Mouse (Mus musculus): ENCODE measurements around the gene Psors1c2. TPM values are rescaled to one million over a fixed set of nuclear protein-coding genes. Genes with fewer than 3 reads are reported as not detected.

Psors1c2 gene
- polyA plus RNA-seq, 1 experiment from 2014 or later, result 0.13 TPM

DNA sequence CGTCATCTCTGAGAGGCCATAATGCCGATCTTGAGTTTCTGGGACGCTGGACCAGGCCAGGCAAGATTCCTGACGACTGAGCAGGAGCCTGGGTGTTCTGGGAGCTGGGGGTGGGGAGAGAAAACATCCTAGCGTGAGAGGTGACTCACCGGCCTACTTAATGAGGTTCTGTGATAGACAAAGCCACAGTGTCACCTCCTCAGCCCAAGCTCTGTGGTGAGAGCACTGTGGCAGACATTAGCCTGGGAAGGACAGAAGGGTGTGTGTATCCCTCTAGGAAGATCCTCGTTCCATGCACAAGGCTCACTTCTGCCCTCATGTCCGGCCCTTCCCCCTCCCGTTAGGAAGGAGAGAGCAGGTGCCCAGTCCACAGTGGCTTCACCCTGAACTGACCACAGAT is 24.4 kb downstream of the Psors1c2 start:
- Histone ChIP-seq H3K9ac (replicated peaks) (no peak overlapping the region), H3K9me3 (ENCODE audit: low read length) (no peaks in the 10 kb centered on the region), H3K4me1 (ENCODE audit: insufficient read depth) (no peaks in the 10 kb centered on the region), H3K36me3 (replicated peaks; ENCODE audit: insufficient read depth, low read length) (no peaks in the 10 kb centered on the region), H3K27ac (ENCODE audit: low read depth) (no peak overlapping the region), H3K27me3 (ENCODE audit: insufficient read depth, low read length) (no peaks in the 10 kb centered on the region), H3K4me3 (ENCODE audit: low read depth, low read length) (no peak overlapping the region), H3K4me2 (ENCODE audit: low read depth, low read length) (no peak overlapping the region)
- TF ChIP-seq CTCF (IDR thresholded peaks at IDR 0.05; ENCODE audit: low read depth), result no peak
- no peak for TF ChIP-seq EP300 (IDR thresholded peaks at IDR 0.05; ENCODE audit: low read depth)
- WGBS (ENCODE audit: insufficient replicate concordance), result 66% methylated on average over 9 of the region's 9 CpGs
- DNase-seq (no peak), ATAC-seq (no peak; the same call in 1 of the 2 replicates)

DNA sequence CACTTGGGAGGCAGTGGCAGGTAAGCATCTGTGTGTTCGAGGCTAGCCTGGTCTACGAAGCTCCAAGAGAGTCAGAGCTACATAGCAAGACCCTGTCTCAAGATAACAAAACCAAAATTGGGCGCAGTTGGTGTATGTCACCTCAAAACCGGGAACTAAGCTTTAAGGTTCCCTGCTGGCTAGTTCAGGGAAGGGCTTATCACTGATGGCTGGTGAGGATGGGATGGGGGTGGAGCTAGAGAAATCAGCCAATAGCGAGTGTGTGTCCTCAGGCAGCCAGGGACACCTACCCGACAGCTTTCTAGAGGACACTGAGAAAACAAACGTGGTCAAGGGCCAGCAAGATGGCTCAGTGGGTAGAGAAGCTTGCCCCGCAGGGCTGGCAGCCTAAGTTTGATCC is 25.2 kb downstream of the Psors1c2 start:
- no peaks in the 10 kb centered on the region for H3K36me3 ChIP-seq (replicated peaks; ENCODE audit: insufficient read depth, low read length)
- 45% methylated on average over 8 of the region's 8 CpGs for WGBS (ENCODE audit: insufficient replicate concordance)
- H3K27me3 ChIP-seq (ENCODE audit: insufficient read depth, low read length), result no peaks in the 10 kb centered on the region
- no peak overlapping the region for H3K27ac ChIP-seq (ENCODE audit: low read depth)
- TF ChIP-seq CTCF (IDR thresholded peaks at IDR 0.05; ENCODE audit: low read depth) (no peak), EP300 (IDR thresholded peaks at IDR 0.05; ENCODE audit: low read depth) (no peak)
- H3K9ac ChIP-seq (replicated peaks), result no peak overlapping the region
- no peaks in the 10 kb centered on the region for H3K9me3 ChIP-seq (ENCODE audit: low read length)
- no peak for ATAC-seq
- no peak overlapping the region for H3K4me3 ChIP-seq (ENCODE audit: low read depth, low read length)
- no peaks in the 10 kb centered on the region for H3K4me1 ChIP-seq (ENCODE audit: insufficient read depth)
- no peak overlapping the region for H3K4me2 ChIP-seq (ENCODE audit: low read depth, low read length)
- no peak for DNase-seq

DNA sequence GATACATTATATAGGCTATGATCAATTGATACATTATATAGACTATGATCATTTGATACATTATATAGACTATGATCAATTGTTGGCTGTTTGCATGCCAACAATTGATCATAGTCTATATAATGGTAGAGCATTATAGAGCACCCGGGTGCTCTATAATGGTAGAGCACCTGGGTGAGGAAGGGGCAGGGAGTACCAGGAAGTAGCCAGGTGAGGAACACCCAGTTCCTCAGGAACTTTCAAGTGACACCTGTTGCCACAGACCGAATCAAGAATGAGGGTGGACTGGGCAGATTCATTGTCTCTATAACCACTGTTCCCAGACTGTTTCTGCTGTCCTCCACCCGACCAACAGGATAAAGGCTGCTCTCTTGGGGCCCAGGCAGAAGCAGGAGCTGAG is 34.1 kb downstream of the Psors1c2 start, which contains the start of gene 2300002M23Rik:
Gene 2300002M23Rik (plus strand): TSS at position 301 of the 400 bp plus-strand sequence.
- no peaks in the 10 kb centered on the region for H3K36me3 ChIP-seq (replicated peaks; ENCODE audit: insufficient read depth, low read length)
- no peak within 1 kb of the TSS for H3K27ac ChIP-seq (ENCODE audit: low read depth)
- no peaks in the 10 kb centered on the region for H3K4me1 ChIP-seq (ENCODE audit: insufficient read depth)
- H3K9me3 ChIP-seq (ENCODE audit: low read length), result no peaks in the 10 kb centered on the region
- no peak within 1 kb of the TSS for H3K4me3 ChIP-seq (ENCODE audit: low read depth, low read length)
- ATAC-seq, result no peak
- H3K27me3 ChIP-seq (ENCODE audit: insufficient read depth, low read length), result peaks cover 26% of the 10 kb centered on the region
- no peak for DNase-seq
- no peak within 1 kb of the TSS for H3K4me2 ChIP-seq (ENCODE audit: low read depth, low read length)
- no peak for TF ChIP-seq EP300 (IDR thresholded peaks at IDR 0.05; ENCODE audit: low read depth)
- TF ChIP-seq CTCF (IDR thresholded peaks at IDR 0.05; ENCODE audit: low read depth), result no peak
- no peak within 1 kb of the TSS for H3K9ac ChIP-seq (replicated peaks)
- 53% methylated on average over 3 of the region's 3 CpGs for WGBS (ENCODE audit: insufficient replicate concordance)

DNA sequence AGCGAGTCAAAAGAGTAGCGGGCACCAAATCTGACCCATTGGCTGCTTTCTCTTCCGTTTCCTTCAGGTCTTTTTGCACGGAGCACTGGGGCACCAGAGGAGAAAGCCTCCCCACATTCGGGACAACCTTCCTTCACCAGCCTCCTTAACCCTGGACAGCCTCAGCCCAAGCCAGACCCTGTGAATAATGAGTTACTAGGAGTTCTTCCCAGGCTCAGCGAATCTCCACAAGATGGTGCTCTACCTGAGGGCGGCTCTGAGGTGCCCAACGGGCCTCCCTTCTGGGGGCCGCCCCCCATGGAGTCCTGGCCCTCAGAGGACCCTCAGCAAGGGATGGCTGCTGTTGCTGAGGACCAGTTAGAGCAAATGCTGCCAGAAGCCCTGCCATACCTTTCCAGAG is 34.8 kb downstream of the Psors1c2 start:
- TF ChIP-seq EP300 (IDR thresholded peaks at IDR 0.05; ENCODE audit: low read depth) (no peak), CTCF (IDR thresholded peaks at IDR 0.05; ENCODE audit: low read depth) (no peak)
- no peak for ATAC-seq
- 20% methylated on average over 9 of the region's 9 CpGs for WGBS (ENCODE audit: insufficient replicate concordance)

DNA sequence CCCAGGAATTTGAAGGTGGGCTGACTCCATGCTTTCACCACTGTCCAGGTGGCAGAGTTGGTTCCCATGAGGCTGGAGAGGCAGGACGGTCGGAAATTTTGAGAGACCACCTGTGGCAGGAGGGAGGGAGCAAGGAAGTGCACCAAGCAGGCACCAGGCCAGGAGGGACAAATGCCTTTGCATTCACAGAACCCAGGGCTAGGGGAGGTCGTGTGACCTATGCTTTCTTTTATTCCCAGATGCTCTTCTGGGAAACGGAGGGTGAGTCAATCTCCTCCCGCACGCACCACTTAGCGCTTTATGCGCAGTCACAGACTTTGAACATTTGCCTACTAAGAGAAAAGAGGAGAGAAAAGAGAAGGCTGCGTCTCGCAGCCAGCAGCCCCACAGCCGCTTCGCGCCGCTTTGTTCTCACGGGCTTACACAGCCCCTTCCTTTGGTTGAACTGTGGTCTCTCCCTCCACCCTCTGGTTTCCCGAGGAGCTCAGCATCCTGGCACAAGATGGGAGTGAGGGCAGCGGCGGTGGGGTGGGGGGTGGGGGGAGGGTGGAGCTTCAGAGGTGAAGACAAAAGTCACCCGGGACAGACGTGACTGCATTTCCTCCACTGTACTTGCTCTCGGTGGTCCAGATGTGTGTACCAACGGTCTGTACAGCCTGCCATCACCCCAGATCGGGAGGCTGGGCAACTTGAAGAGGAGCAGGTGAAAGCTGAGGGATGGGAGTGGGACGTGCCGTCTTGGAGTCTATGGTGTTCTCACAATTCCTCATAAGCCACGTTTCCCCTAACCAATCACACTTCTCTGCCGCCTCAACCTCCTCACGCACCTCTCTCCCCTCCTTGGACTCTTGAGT is 36.3 kb downstream of the Psors1c2 start:
- Histone ChIP-seq H3K4me1 (ENCODE audit: insufficient read depth) (no peaks in the 10 kb centered on the region), H3K36me3 (replicated peaks; ENCODE audit: insufficient read depth, low read length) (no peaks in the 10 kb centered on the region), H3K27me3 (ENCODE audit: insufficient read depth, low read length) (peaks cover 26% of the 10 kb centered on the region), H3K9me3 (ENCODE audit: low read length) (no peaks in the 10 kb centered on the region), H3K4me3 (ENCODE audit: low read depth, low read length) (no peak overlapping the region), H3K27ac (ENCODE audit: low read depth) (no peak overlapping the region), H3K4me2 (ENCODE audit: low read depth, low read length) (0 out of 2 replicates have a peak overlapping the region, but pooled peaks have one; percentile 18), H3K9ac (replicated peaks) (no peak overlapping the region)
- TF ChIP-seq CTCF (IDR thresholded peaks at IDR 0.05; ENCODE audit: low read depth) (no peak), EP300 (IDR thresholded peaks at IDR 0.05; ENCODE audit: low read depth) (no peak)
- ATAC-seq, result no peak
- DNase-seq, result no peak
- 5% methylated on average over 27 of the region's 28 CpGs for whole genome bisulfite sequencing (ENCODE audit: insufficient replicate concordance)

More for the DNA sequence above, 34.8 kb downstream of the Psors1c2 start:
- no peaks in the 10 kb centered on the region for H3K36me3 ChIP-seq (replicated peaks; ENCODE audit: insufficient read depth, low read length)
- H3K9ac ChIP-seq (replicated peaks), result no peak overlapping the region
- H3K9me3 ChIP-seq (ENCODE audit: low read length), result no peaks in the 10 kb centered on the region
- H3K27me3 ChIP-seq (ENCODE audit: insufficient read depth, low read length), result peaks cover 26% of the 10 kb centered on the region
- no peak overlapping the region for H3K27ac ChIP-seq (ENCODE audit: low read depth)
- no peak overlapping the region for H3K4me2 ChIP-seq (ENCODE audit: low read depth, low read length)
- no peak for DNase-seq
- H3K4me1 ChIP-seq (ENCODE audit: insufficient read depth), result no peaks in the 10 kb centered on the region
- no peak overlapping the region for H3K4me3 ChIP-seq (ENCODE audit: low read depth, low read length)

DNA sequence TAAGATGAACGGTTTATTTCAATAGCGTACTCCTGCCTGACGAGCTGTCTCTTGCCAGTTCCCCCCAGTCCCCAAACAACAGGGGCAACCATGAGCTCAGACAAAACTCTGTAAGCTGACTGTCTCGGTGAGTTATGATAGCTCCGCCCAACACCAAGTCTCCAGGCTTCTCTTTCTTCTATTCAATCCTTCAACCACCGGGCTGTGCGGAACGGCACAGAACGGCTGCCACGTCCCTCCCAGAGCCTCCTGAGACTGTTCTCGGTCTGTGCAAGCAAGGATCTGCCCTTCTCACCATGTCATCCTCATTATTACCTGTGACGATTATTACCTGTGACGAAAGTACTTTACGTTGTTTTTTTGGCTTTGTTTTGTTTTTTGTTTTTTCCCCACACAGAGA is 37.8 kb downstream of the Psors1c2 start:
- no peak overlapping the region for H3K4me3 ChIP-seq (ENCODE audit: low read depth, low read length)
- DNase-seq, result no peak
- no peak overlapping the region for H3K27ac ChIP-seq (ENCODE audit: low read depth)
- H3K4me1 ChIP-seq (ENCODE audit: insufficient read depth), result no peaks in the 10 kb centered on the region
- no peaks in the 10 kb centered on the region for H3K9me3 ChIP-seq (ENCODE audit: low read length)
- peaks cover 26% of the 10 kb centered on the region for H3K27me3 ChIP-seq (ENCODE audit: insufficient read depth, low read length)
- ATAC-seq, result no peak
- WGBS (ENCODE audit: insufficient replicate concordance), result 78% methylated on average over 14 of the region's 14 CpGs
- no peak overlapping the region for H3K4me2 ChIP-seq (ENCODE audit: low read depth, low read length)
- H3K9ac ChIP-seq (replicated peaks), result no peak overlapping the region
- TF ChIP-seq EP300 (IDR thresholded peaks at IDR 0.05; ENCODE audit: low read depth) (no peak), CTCF (IDR thresholded peaks at IDR 0.05; ENCODE audit: low read depth) (no peak)
- no peaks in the 10 kb centered on the region for H3K36me3 ChIP-seq (replicated peaks; ENCODE audit: insufficient read depth, low read length)

Data from liver, postnatal 0 days (tissue).